Mouse (Mus musculus) T-helper 2 cell (primary cell): Measurements from ENCODE around the gene Zdhhc17.

Source experiments
- in situ Hi-C: fragments of 300-600 bp; cut with MboI, MseI; formaldehyde crosslinking; loops from one replicate; pipeline ENCODE4 v1.15.1; 2025; ENCODE audit warnings: high pct_unique_total_duplicates

Zdhhc17 gene

GRCm38 (mm10) chr10:111005611-111006488 lies 4.1 kb downstream of the Zdhhc17 start:
- in situ Hi-C loops = no loop called here

GRCm38 (mm10) chr10:111004220-111004619 lies 5.7 kb downstream of the Zdhhc17 start:
- in situ Hi-C loops = no loop called here

- in situ Hi-C loops = loop anchor here (25.0 kb wide), 1 partner anchor 212 kb away; no protein-coding TSS in a partner anchor
These were observed 10.7 kb downstream of the Zdhhc17 start for GRCm38 (mm10) chr10:110999201-110999600.

GRCm38 (mm10) chr10:110997180-110997579 lies 12.8 kb downstream of the Zdhhc17 start:
- in situ Hi-C loops = loop anchor here (25.0 kb wide), 1 partner anchor 210 kb away; no protein-coding TSS in a partner anchor

GRCm38 (mm10) chr10:110994761-110995160 lies 15.2 kb downstream of the Zdhhc17 start:
- in situ Hi-C loops = loop anchor here (25.0 kb wide), 1 partner anchor 207 kb away; no protein-coding TSS in a partner anchor

- in situ Hi-C loops = loop anchor here (25.0 kb wide), 1 partner anchor 206 kb away; no protein-coding TSS in a partner anchor
These were observed 16.7 kb downstream of the Zdhhc17 start for GRCm38 (mm10) chr10:110993249-110993648.

GRCm38 (mm10) chr10:110992047-110992431 lies 17.9 kb downstream of the Zdhhc17 start:
- in situ Hi-C loops = loop anchor here (25.0 kb wide), 1 partner anchor 205 kb away; no protein-coding TSS in a partner anchor

GRCm38 (mm10) chr10:110991307-110992046 lies 18.5 kb downstream of the Zdhhc17 start:
- in situ Hi-C loops = loop anchor here (25.0 kb wide), 1 partner anchor 204 kb away; no protein-coding TSS in a partner anchor

- in situ Hi-C loops = loop anchor here (10.0 to 25.0 kb wide), 2 partner anchors 105 to 202 kb away; no protein-coding TSS in a partner anchor
These were observed 20.2 kb downstream of the Zdhhc17 start for GRCm38 (mm10) chr10:110989729-110990128.

- in situ Hi-C loops = loop anchor here (10.0 to 25.0 kb wide), 2 partner anchors 108 to 199 kb away; no protein-coding TSS in a partner anchor
These were observed 23.3 kb downstream of the Zdhhc17 start for GRCm38 (mm10) chr10:110986682-110987081.

- in situ Hi-C loops = loop anchor here (10.0 to 25.0 kb wide), 2 partner anchors 112 to 195 kb away; no protein-coding TSS in a partner anchor
These were observed 27.2 kb downstream of the Zdhhc17 start for GRCm38 (mm10) chr10:110982771-110983170.

GRCm38 (mm10) chr10:110980441-110980840 lies 29.5 kb downstream of the Zdhhc17 start:
- in situ Hi-C loops = loop anchor here (10.0 to 25.0 kb wide), 2 partner anchors 114 to 193 kb away; no protein-coding TSS in a partner anchor

- in situ Hi-C loops = loop anchor here (25.0 kb wide), 1 partner anchor 192 kb away; no protein-coding TSS in a partner anchor
These were observed 30.5 kb downstream of the Zdhhc17 start for GRCm38 (mm10) chr10:110979431-110979830.

GRCm38 (mm10) chr10:110977379-110977778 lies 32.6 kb downstream of the Zdhhc17 start:
- in situ Hi-C loops = loop anchor here (25.0 kb wide), 1 partner anchor 190 kb away; no protein-coding TSS in a partner anchor

GRCm38 (mm10) chr10:110976046-110976445 lies 33.9 kb downstream of the Zdhhc17 start:
- in situ Hi-C loops = loop anchor here (25.0 kb wide), 1 partner anchor 189 kb away; no protein-coding TSS in a partner anchor

- in situ Hi-C loops = loop anchor here (25.0 kb wide), 1 partner anchor 188 kb away; no protein-coding TSS in a partner anchor
These were observed 35.1 kb downstream of the Zdhhc17 start for GRCm38 (mm10) chr10:110974885-110975284.

- in situ Hi-C loops = no loop called here
These were observed 35.5 kb downstream of the Zdhhc17 start for GRCm38 (mm10) chr10:110974463-110974862.

- in situ Hi-C loops = no loop called here
These were observed 37.9 kb downstream of the Zdhhc17 start for GRCm38 (mm10) chr10:110971998-110972397.

GRCm38 (mm10) chr10:110971483-110971882 lies 38.5 kb downstream of the Zdhhc17 start:
- in situ Hi-C loops = no loop called here

GRCm38 (mm10) chr10:110971044-110971443 lies 38.9 kb downstream of the Zdhhc17 start:
- in situ Hi-C loops = no loop called here

- in situ Hi-C loops = no loop called here
These were observed 47.8 kb downstream of the Zdhhc17 start for GRCm38 (mm10) chr10:110962172-110962571.
